Mouse (Mus musculus) intestine, embryonic 16.5 days (tissue): Measurements from ENCODE around the gene Gnai3. TPM values are rescaled to one million over a fixed set of nuclear protein-coding genes. Genes with fewer than 3 reads are reported as not detected.

Source experiments
- ATAC-seq: fragments of 200-750 bp; cut with Nextera tagmentation; 2 replicates; pipeline ENCODE4 v1.8.0; 2017; ENCODE audit warnings: moderate TSS enrichment, moderate library complexity
- H3K27ac ChIP-seq: fragments of 300-500 bp; sonication (generic); 2 replicates; pipeline ENCODE4 v1.5.1; 2014; ENCODE audit warnings: mild to moderate bottlenecking, low read length
- H3K27me3 ChIP-seq: fragments of 300-500 bp; sonication (generic); replicated peaks from 2 replicates; pipeline ENCODE4 v1.6.1; 2014; ENCODE audit warnings: low read length, control low read depth, mixed read lengths; ENCODE audit not compliant: control insufficient read depth, insufficient read depth
- H3K36me3 ChIP-seq: fragments of 300-500 bp; sonication (generic); 2 replicates; pipeline ENCODE4 v1.6.1; 2014; ENCODE audit warnings: low read length, control low read depth; ENCODE audit not compliant: control insufficient read depth, insufficient read depth
- H3K4me1 ChIP-seq: fragments of 300-500 bp; sonication (generic); 2 replicates; pipeline ENCODE4 v1.6.1; 2014; ENCODE audit warnings: low read length, control low read depth, mixed read lengths; ENCODE audit not compliant: control insufficient read depth, insufficient read depth
- H3K4me2 ChIP-seq: fragments of 300-500 bp; sonication (generic); 2 replicates; pipeline ENCODE4 v1.6.1; 2014; ENCODE audit warnings: low read depth, low read length, control low read depth
- H3K4me3 ChIP-seq: fragments of 300-500 bp; sonication (generic); 2 replicates; pipeline ENCODE4 v1.5.1; 2014; ENCODE audit warnings: mild to moderate bottlenecking, low read length
- H3K9ac ChIP-seq: fragments of 300-500 bp; sonication (generic); 2 replicates; pipeline ENCODE4 v1.6.1; 2014; ENCODE audit warnings: low read depth, low read length
- H3K9me3 ChIP-seq: fragments of 300-500 bp; sonication (generic); 2 replicates; pipeline ENCODE4 v1.6.1; 2016; ENCODE audit warnings: low read length, control low read depth; ENCODE audit not compliant: control insufficient read depth
- WGBS: fragments of 180-500 bp; shearing (Covaris S2); extraction: QIAGEN DNeasy Blood & Tissue Kit; methylation state at CpG from one replicate; pipeline ENCODE4 v1.1.7; 2014; 5-methylcytosine and 5-hydroxymethylcytosine counted together
- polyA plus RNA-seq: library from polyadenylated mRNA; unstranded; fragments of >200 nt; fragmentation: Nextera tagmentation; extraction: Ambion mirVana; gene quantifications from 2 replicates; pipeline ENCODE4 v1.2.1, GENCODE M21; 2015

Gene Gnai3
- polyA plus RNA-seq, 1 experiment from 2014 or later, result 170 TPM

DNA sequence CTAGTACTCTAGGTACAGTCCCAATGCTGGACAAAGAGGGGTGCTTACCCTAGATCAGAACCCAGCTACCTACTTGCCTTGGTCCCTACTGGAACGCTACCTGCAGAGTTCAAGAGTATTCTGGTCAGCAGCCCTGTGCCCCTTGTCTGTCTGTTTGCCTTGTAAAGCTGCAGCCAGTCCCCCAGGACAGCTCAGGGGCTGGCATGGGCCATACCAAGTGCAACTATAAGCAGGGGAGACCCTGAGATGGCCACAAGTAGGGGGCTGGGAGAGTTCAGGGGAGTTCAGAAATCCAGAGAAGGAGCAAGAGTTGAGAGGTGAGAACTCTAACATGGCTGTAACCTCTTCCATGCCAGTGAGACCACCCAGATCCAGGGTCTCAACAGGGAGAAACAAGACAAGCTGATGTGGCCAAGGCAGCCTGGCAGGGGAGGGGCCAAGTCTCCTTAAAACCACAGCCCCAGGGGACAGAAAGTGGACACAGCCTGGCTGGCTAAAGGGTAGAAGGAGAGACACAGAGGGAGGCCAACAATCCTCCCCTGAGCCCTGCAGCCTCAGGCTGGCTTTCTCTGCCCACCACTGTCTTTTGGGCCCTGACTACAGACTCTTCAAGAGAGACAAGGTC lies 63.6 kb downstream of the Gnai3 start:
- H3K4me3 ChIP-seq, result no peak overlapping the region
- peaks cover 35% of the 10 kb centered on the region for H3K4me1 ChIP-seq
- H3K9me3 ChIP-seq, result no peaks in the 10 kb centered on the region
- 59% methylated on average over 1 of the region's 1 CpGs for WGBS
- H3K27ac ChIP-seq, result peak overlapping the region; percentile 13; the same call in 1 of the 2 replicates
- H3K9ac ChIP-seq, result peak overlapping the region; percentile 4; the same call in 1 of the 2 replicates
- peaks cover 5% of the 10 kb centered on the region for H3K36me3 ChIP-seq
- no peaks in the 10 kb centered on the region for H3K27me3 ChIP-seq
- no peak for ATAC-seq
- no peak overlapping the region for H3K4me2 ChIP-seq

DNA sequence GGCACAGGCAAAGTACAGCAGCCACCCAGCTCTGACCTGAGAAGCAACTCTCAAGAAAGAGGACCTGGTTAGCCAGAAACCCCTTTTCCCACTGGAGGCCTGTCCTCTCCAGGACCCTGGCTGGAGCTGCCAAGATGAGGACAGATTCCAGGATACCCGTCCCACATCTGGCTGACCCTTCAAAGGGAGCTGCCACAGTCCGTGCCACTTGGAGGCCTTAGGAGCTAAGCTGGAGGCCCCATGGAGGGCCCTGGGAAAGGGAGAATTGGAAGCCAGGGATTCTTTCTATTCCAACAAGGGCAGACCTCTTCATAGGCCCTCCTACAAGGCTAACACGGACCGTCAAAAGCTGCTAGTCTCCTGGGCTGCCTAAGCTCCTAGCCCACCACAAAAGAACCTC lies 64.3 kb downstream of the Gnai3 start:
- Histone ChIP-seq H3K36me3 (peaks cover 7% of the 10 kb centered on the region), H3K9ac (no peak overlapping the region), H3K4me3 (no peak overlapping the region), H3K27me3 (no peaks in the 10 kb centered on the region), H3K4me2 (no peak overlapping the region), H3K27ac (no peak overlapping the region), H3K4me1 (peaks cover 29% of the 10 kb centered on the region), H3K9me3 (no peaks in the 10 kb centered on the region)
- ATAC-seq, result no peak
- WGBS, result 67% methylated on average over 4 of the region's 4 CpGs

- no peak overlapping the region for H3K4me3 ChIP-seq
- no peaks in the 10 kb centered on the region for H3K9me3 ChIP-seq
- H3K9ac ChIP-seq, result no peak overlapping the region
- WGBS, result 88% methylated on average over 9 of the region's 9 CpGs
- H3K4me1 ChIP-seq, result peaks cover 6% of the 10 kb centered on the region; the same call in 1 of the 2 replicates
- no peaks in the 10 kb centered on the region for H3K27me3 ChIP-seq
- no peak overlapping the region for H3K4me2 ChIP-seq
- no peak for ATAC-seq
- peaks cover 24% of the 10 kb centered on the region for H3K36me3 ChIP-seq
- no peak overlapping the region for H3K27ac ChIP-seq
These were observed 69.1 kb downstream of the Gnai3 start for GRCm38 (mm10) chr3:108076836-108077235.

DNA sequence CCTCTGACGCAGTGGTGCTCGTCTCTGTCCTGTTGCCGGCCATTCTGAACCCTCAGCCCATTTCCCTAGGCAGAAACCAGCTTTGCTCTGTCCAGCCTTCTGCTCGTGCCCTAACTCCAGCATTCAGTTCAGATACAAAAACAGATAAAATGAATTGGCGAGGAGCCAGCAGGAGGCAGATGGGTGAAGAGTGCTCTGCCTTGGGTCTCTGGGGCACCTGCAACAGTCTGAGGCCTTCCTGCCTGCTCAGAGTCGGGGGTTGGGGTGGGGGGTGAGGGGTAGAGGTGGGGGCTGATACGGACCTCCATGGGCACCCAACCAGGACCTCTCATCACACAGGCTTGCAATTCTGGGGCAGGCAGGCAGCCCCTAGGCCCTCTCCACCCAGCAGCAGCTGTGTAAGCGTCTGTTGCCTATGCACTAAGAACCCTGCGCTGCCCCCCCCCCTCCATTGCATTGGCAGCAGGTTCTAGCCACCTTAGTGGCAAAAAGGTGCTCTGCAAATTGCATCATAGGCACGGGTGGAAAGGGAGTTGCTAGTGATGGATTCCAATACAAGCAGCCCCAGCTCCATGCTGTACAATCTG lies 72.9 kb downstream of the Gnai3 start:
- peaks cover 22% of the 10 kb centered on the region for H3K36me3 ChIP-seq
- ATAC-seq, result no peak
- no peak overlapping the region for H3K27ac ChIP-seq
- H3K9me3 ChIP-seq, result no peaks in the 10 kb centered on the region
- no peak overlapping the region for H3K4me2 ChIP-seq
- 65% methylated on average over 10 of the region's 10 CpGs for WGBS
- no peaks in the 10 kb centered on the region for H3K27me3 ChIP-seq
- H3K9ac ChIP-seq, result 0 out of 2 replicates have a peak overlapping the region, but pooled peaks have one; percentile 6
- H3K4me1 ChIP-seq, result peaks cover 19% of the 10 kb centered on the region
- no peak overlapping the region for H3K4me3 ChIP-seq

DNA sequence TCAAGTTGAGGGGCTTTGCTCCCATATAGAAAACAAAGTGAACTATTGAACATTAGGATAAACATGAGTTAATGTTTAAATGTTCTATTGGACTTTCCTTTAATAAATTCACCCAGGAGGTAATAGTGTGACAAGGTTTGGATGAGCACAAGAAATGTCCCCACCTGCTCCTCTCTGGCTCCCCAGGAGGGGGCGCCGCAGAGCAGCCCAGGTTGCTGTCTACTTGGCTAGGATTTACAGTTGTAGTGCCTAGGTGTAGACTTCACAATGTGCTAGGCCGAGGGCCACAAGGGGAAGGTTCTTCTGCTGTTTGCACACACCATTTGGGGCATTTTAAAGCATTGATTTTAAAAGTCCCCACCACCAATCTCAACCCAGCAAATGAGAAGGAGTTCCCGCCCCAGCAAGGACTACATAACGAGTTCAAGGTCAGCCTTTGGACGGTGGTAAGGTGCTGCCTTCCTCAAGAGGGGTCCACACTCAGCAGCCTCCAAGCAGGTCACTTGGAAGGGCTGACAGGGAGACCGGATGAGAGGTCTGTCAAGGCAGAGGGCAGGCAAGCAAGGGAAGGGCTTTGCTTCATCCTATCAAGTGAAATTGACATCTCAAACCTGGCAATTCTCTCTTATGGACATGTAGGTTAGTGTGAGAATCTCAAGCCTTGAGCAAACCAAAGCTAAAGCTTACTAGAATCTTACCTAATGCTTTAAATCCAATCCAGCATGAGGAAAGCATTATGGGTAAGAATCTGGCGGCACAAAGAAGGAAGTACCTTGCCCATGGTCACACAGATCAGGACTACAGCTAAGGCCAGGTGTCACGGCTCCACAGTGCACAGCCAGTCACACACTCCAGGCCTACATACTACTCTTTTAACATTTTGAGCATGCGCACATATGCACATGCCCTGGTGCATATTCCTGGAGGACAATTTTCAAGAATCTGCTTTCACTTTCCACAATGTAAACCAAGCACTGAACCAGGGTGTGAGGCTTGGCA lies 75.4 kb downstream of the Gnai3 start:
- Histone ChIP-seq H3K27me3 (no peaks in the 10 kb centered on the region), H3K27ac (peak overlapping the region; percentile 53), H3K4me1 (peaks cover 19% of the 10 kb centered on the region), H3K4me2 (peak overlapping the region; percentile 42; the same call in 1 of the 2 replicates), H3K36me3 (peaks cover 10% of the 10 kb centered on the region; the same call in 1 of the 2 replicates), H3K9ac (no peak overlapping the region), H3K9me3 (no peaks in the 10 kb centered on the region), H3K4me3 (no peak overlapping the region)
- WGBS, result 63% methylated on average over 10 of the region's 10 CpGs
- ATAC-seq, result no peak

GRCm38 (mm10) chr3:108069231-108069870 lies 76.6 kb downstream of the Gnai3 start:
- ATAC-seq, result peak; percentile 86
- 48% methylated on average over 13 of the region's 13 CpGs for WGBS
- Histone ChIP-seq H3K9me3 (no peaks in the 10 kb centered on the region), H3K27me3 (no peaks in the 10 kb centered on the region), H3K9ac (peak overlapping the region; percentile 57; the same call in 1 of the 2 replicates), H3K4me2 (peak overlapping the region; percentile 42), H3K4me3 (peak overlapping the region; percentile 15), H3K4me1 (peaks cover 19% of the 10 kb centered on the region), H3K27ac (peak overlapping the region; percentile 89), H3K36me3 (0 out of 2 replicates have a peak, but pooled peaks cover 4% of the 10 kb centered on the region)

DNA sequence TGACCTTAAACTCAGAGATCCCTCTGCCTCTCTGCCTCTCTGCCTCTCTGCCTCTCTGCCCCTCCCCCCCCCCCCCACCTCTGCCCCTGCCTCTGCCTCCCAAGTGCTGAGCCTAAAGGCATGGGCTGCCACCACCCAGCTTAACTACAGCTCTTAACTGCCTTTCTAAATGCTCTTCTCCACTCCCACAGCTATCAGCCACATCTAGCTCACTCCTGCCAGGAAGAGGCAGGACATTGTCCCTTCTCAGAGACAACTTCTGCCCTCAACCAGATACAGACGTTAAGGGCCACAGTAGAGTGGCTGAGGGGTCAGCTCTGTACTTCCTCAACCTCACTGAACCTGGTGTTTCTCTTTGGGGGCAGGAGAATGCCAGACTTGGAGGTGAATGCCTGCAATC lies 77.1 kb downstream of the Gnai3 start:
- peak overlapping the region; percentile 15 for H3K4me3 ChIP-seq
- no peaks in the 10 kb centered on the region for H3K9me3 ChIP-seq
- H3K36me3 ChIP-seq, result 0 out of 2 replicates have a peak, but pooled peaks cover under 1% of the 10 kb centered on the region
- H3K27me3 ChIP-seq, result no peaks in the 10 kb centered on the region
- H3K27ac ChIP-seq, result peak overlapping the region; percentile 89
- H3K4me1 ChIP-seq, result peaks cover 19% of the 10 kb centered on the region
- peak; percentile 10 for ATAC-seq
- peak overlapping the region; percentile 57; the same call in 1 of the 2 replicates for H3K9ac ChIP-seq
- 13% methylated on average over 1 of the region's 1 CpGs for WGBS
- peak overlapping the region; percentile 42 for H3K4me2 ChIP-seq

DNA sequence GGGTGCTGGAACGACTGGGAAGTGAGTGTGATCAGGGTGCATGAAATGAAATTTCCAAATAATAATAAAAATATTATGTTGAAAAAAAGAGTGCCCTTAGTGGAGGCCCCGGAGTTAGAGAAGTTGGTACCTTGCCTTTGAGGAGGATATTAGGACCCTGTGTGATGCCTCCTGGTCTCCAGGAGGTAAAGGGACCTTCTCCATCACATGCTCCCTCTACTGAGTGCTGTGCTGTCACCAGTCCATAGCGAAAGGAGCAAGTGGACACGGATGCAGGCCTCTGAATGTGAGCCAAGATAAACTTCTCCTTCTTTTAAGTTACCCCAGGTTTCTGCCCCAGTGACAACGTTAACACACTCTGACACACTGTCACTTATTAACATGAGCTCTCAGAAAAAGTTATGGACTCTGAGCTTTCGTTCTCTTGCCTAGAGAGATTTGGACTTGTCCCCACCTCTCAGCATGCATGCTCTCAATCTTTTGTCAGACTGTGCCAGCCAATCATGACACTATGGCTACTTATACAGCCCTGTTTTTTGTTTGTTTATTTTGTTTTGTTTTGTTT lies 78.5 kb downstream of the Gnai3 start:
- no peak overlapping the region for H3K9ac ChIP-seq
- H3K4me1 ChIP-seq, result peaks cover 13% of the 10 kb centered on the region; the same call in 1 of the 2 replicates
- ATAC-seq, result peak; percentile 39
- peak overlapping the region; percentile 20; the same call in 1 of the 2 replicates for H3K27ac ChIP-seq
- WGBS, result 59% methylated on average over 6 of the region's 6 CpGs
- H3K4me3 ChIP-seq, result no peak overlapping the region
- no peak overlapping the region for H3K4me2 ChIP-seq
- no peaks in the 10 kb centered on the region for H3K36me3 ChIP-seq
- H3K9me3 ChIP-seq, result no peaks in the 10 kb centered on the region
- H3K27me3 ChIP-seq, result no peaks in the 10 kb centered on the region
